Mouse (Mus musculus) limb, embryonic 13.5 days (tissue): ENCODE results near the gene Gm10217. TPM values are rescaled to one million over a fixed set of nuclear protein-coding genes. Genes with fewer than 3 reads are reported as not detected.

Experiments
- ATAC-seq: fragments of 200-750 bp; cut with Nextera tagmentation; 2 replicates; pipeline ENCODE4 v1.8.0; 2017; ENCODE audit warnings: low read depth, moderate number of reproducible peaks, moderate TSS enrichment; ENCODE audit not compliant: low FRiP score
- H3K27ac ChIP-seq: fragments of 300-500 bp; sonication (generic); 2 replicates; pipeline ENCODE4 v1.5.1; 2015; ENCODE audit warnings: inconsistent platforms, mild to moderate bottlenecking, moderate library complexity
- H3K27me3 ChIP-seq: fragments of 300-500 bp; sonication (generic); 2 replicates; pipeline ENCODE4 v1.6.1; 2015; ENCODE audit warnings: mild to moderate bottlenecking, inconsistent platforms
- H3K36me3 ChIP-seq: fragments of 300-500 bp; sonication (generic); 2 replicates; pipeline ENCODE4 v1.6.1; 2015; ENCODE audit warnings: inconsistent platforms, mild to moderate bottlenecking, moderate library complexity
- H3K4me1 ChIP-seq: fragments of 300-500 bp; sonication (generic); 2 replicates; pipeline ENCODE4 v1.6.1; 2015; ENCODE audit warnings: inconsistent platforms
- H3K4me2 ChIP-seq: fragments of 300-500 bp; sonication (generic); replicated peaks from 2 replicates; pipeline ENCODE4 v1.6.1; 2015; ENCODE audit warnings: inconsistent platforms, mild to moderate bottlenecking, moderate library complexity
- H3K4me3 ChIP-seq: fragments of 300-500 bp; sonication (generic); 2 replicates; pipeline ENCODE4 v1.5.1; 2015; ENCODE audit warnings: moderate library complexity, mild to moderate bottlenecking, inconsistent platforms
- H3K9ac ChIP-seq: fragments of 300-500 bp; sonication (generic); 2 replicates; pipeline ENCODE4 v1.6.1; 2015; ENCODE audit warnings: mild to moderate bottlenecking, inconsistent platforms
- H3K9me3 ChIP-seq: fragments of 300-500 bp; sonication (generic); 2 replicates; pipeline ENCODE4 v1.6.1; 2016; ENCODE audit warnings: inconsistent platforms
- WGBS: fragments of 180-500 bp; shearing (Covaris S2); methylation state at CpG from one replicate; pipeline ENCODE4 v1.1.7; 2015; 5-methylcytosine and 5-hydroxymethylcytosine counted together
- polyA plus RNA-seq: library from polyadenylated mRNA; unstranded; fragments of >200 nt; fragmentation: Nextera tagmentation; extraction: Ambion mirVana; gene quantifications from 2 replicates; pipeline ENCODE4 v1.2.1, GENCODE M21; 2015

Gene Gm10217
- not detected in 2 replicates for polyA plus RNA-seq

GRCm38 (mm10) chr8:9863951-9864350, at the start of gene Gm10217:
TSS of gene Gm10217 (plus strand) at chr8:9864251.
- no peaks in the 10 kb centered on the region for H3K27me3 ChIP-seq
- no peak within 1 kb of the TSS for H3K9ac ChIP-seq
- no peak within 1 kb of the TSS for H3K4me2 ChIP-seq
- no peak for ATAC-seq
- H3K36me3 ChIP-seq = no peaks in the 10 kb centered on the region
- WGBS = 86% methylated on average over 3 of the region's 3 CpGs
- H3K9me3 ChIP-seq = no peaks in the 10 kb centered on the region
- H3K27ac ChIP-seq = no peak within 1 kb of the TSS
- no peak within 1 kb of the TSS for H3K4me3 ChIP-seq
- H3K4me1 ChIP-seq = no peaks in the 10 kb centered on the region

DNA sequence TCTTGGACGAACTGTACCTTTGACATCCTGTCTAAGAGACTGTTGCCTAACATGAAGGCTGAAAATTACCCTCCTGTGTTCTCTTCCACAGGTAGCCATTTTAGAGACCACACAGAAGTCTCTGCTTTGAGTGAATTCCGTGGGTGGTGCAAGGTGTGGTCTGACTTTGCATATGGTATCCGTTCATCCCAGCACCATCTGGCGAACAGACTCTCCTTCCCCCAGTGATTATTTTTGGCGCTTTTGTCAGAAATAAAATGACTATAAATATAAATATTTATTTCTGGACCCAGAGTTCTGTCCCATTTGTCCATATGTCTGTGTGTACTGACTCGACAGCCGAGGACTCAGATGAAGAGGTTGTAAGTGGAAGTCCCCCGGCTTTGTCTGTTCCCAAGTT, 39.3 kb upstream of the Gm10217 start:
- Histone ChIP-seq H3K4me3 (no peak overlapping the region), H3K4me2 (no peak overlapping the region)

GRCm38 (mm10) chr8:9840257-9840656, 23.8 kb upstream of the Gm10217 start:
- Histone ChIP-seq H3K27me3 (no peaks in the 10 kb centered on the region), H3K27ac (no peak overlapping the region), H3K9me3 (no peaks in the 10 kb centered on the region), H3K9ac (no peak overlapping the region), H3K4me3 (no peak overlapping the region), H3K4me2 (no peak overlapping the region), H3K36me3 (no peaks in the 10 kb centered on the region), H3K4me1 (no peaks in the 10 kb centered on the region)
- no peak for ATAC-seq
- WGBS = 93% methylated on average over 3 of the region's 3 CpGs

More for the DNA sequence above, 39.3 kb upstream of the Gm10217 start:
- Histone ChIP-seq H3K9me3 (no peaks in the 10 kb centered on the region), H3K4me1 (no peaks in the 10 kb centered on the region), H3K36me3 (no peaks in the 10 kb centered on the region), H3K27ac (no peak overlapping the region), H3K27me3 (no peaks in the 10 kb centered on the region), H3K9ac (no peak overlapping the region)
- no peak for ATAC-seq
- 64% methylated on average over 8 of the region's 8 CpGs for WGBS

DNA sequence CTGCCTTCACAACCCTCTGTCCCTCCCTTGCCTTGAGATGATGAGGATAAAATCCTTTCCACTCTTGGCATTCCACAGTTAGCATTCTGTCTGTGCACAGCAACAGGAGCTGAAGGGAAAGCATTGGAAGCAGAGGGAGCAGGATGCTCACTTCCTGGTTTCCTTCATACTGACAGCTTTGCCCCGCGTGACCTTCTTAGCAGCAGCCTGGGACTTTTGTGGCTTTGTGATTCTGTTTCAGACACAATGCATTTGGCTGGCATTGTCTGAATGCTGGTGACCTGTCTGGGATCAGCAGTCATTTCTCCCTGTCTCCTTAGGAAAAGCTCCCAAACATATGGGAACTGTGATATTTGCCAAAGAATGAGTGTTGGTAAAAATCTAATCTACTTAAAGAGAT, 4.8 kb upstream of the Gm10217 start:
- ATAC-seq = no peak
- Histone ChIP-seq H3K27me3 (no peaks in the 10 kb centered on the region), H3K9ac (no peak overlapping the region), H3K9me3 (no peaks in the 10 kb centered on the region), H3K4me2 (no peak overlapping the region), H3K36me3 (no peaks in the 10 kb centered on the region), H3K27ac (no peak overlapping the region), H3K4me1 (no peaks in the 10 kb centered on the region), H3K4me3 (no peak overlapping the region)
- WGBS = 16% methylated on average over 2 of the region's 2 CpGs

DNA sequence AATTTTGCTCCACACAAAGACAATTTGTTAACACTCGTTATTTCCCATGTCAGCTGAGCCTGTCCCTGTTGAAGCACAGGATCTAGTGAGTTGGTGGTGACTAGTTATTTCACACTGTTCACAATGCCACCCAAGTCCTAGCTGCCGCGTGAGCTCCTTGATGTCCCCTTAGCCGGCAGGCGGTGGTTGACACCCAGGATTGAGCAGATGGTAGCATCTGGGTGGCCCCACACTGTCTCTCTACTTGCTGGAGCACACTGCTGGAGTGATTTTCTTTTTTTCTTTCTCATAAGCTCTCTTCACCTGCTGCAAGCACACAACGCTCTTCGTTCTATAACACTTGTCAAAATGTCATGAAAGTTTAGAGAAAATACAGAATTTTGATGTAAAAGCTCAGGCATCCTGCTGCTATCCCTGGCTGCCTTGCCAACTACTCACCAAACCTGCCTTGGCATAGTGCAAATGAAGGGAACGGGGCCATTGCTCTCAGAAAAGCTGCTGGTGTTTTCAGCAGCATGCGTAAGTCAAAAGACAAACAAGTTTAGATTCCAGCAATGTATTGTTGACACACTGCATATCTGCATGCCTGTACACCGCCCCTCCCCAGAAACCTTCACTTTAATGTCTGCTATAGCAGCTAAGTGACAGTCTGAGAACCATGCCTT, 3.4 kb upstream of the Gm10217 start:
- no peaks in the 10 kb centered on the region for H3K9me3 ChIP-seq
- no peaks in the 10 kb centered on the region for H3K36me3 ChIP-seq
- H3K4me2 ChIP-seq = no peak overlapping the region
- WGBS = 59% methylated on average over 10 of the region's 10 CpGs
- H3K4me3 ChIP-seq = no peak overlapping the region
- no peak overlapping the region for H3K27ac ChIP-seq
- no peak overlapping the region for H3K9ac ChIP-seq
- H3K27me3 ChIP-seq = no peaks in the 10 kb centered on the region
- ATAC-seq = no peak
- no peaks in the 10 kb centered on the region for H3K4me1 ChIP-seq

DNA sequence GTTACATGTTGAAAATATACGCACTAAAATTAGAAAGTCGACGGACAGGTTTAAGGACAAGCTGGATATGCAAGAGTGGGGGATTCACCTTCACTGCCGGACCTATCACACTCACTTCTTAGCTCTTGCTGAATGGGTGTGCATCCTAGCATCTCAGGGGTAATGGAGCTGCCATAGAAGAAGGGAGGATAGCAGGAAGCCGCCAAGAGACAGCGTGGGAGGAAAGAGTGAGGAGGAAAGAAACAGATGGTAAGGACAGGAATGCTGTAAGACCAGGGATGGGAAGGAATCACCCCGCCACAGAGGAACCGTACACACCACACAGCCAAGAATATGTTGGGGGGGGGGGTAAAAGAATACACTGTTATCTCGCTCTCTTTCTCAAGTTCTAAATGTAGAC, 1.1 kb downstream of the Gm10217 start:
- Histone ChIP-seq H3K4me1 (no peaks in the 10 kb centered on the region), H3K4me2 (no peak overlapping the region), H3K4me3 (no peak overlapping the region), H3K36me3 (no peaks in the 10 kb centered on the region), H3K27ac (no peak overlapping the region), H3K27me3 (no peaks in the 10 kb centered on the region), H3K9me3 (no peaks in the 10 kb centered on the region), H3K9ac (no peak overlapping the region)
- WGBS = 86% methylated on average over 9 of the region's 9 CpGs
- no peak for ATAC-seq

DNA sequence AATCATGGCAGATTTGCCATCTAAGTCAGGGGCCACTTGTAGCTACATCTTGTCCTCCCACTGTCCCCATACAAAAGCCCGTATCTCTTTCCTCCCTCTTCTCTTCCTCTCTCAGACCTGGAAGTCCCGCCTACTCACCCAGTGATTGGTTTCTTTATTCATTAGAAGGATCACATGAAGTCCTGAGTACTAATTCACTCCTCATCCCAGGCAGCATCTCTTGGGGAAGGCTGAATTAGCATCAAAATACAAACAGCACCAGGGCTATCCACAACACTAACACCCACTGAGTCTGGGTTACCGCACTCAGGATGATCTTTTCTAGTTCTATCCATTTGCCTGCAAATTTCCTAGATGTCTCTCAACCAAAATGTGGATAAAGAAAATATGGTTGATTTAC, 4.0 kb downstream of the Gm10217 start:
- Histone ChIP-seq H3K27ac (no peak overlapping the region), H3K4me2 (no peak overlapping the region), H3K4me3 (no peak overlapping the region), H3K27me3 (no peaks in the 10 kb centered on the region), H3K9me3 (no peaks in the 10 kb centered on the region), H3K4me1 (no peaks in the 10 kb centered on the region), H3K36me3 (no peaks in the 10 kb centered on the region), H3K9ac (no peak overlapping the region)
- WGBS = 75% methylated on average over 3 of the region's 3 CpGs
- ATAC-seq = no peak

GRCm38 (mm10) chr8:9876241-9876640, 12.2 kb downstream of the Gm10217 start:
- Histone ChIP-seq H3K4me3 (no peak overlapping the region), H3K36me3 (no peaks in the 10 kb centered on the region), H3K9ac (no peak overlapping the region), H3K27me3 (no peaks in the 10 kb centered on the region), H3K27ac (no peak overlapping the region), H3K4me2 (no peak overlapping the region), H3K9me3 (no peaks in the 10 kb centered on the region), H3K4me1 (peaks cover 5% of the 10 kb centered on the region)
- no peak for ATAC-seq
- WGBS = 79% methylated on average over 1 of the region's 1 CpGs

- no peak overlapping the region for H3K4me2 ChIP-seq
- H3K4me3 ChIP-seq = no peak overlapping the region
- 42% methylated on average over 4 of the region's 4 CpGs for WGBS
- peaks cover 5% of the 10 kb centered on the region for H3K4me1 ChIP-seq
- no peaks in the 10 kb centered on the region for H3K27me3 ChIP-seq
- no peak overlapping the region for H3K9ac ChIP-seq
- H3K36me3 ChIP-seq = no peaks in the 10 kb centered on the region
- no peak overlapping the region for H3K27ac ChIP-seq
- no peaks in the 10 kb centered on the region for H3K9me3 ChIP-seq
- no peak for ATAC-seq
These were observed 15.9 kb downstream of the Gm10217 start for GRCm38 (mm10) chr8:9879921-9880320.

GRCm38 (mm10) chr8:9886714-9887113, 22.7 kb downstream of the Gm10217 start:
- Histone ChIP-seq H3K9ac (no peak overlapping the region), H3K27ac (no peak overlapping the region), H3K9me3 (no peaks in the 10 kb centered on the region), H3K27me3 (no peaks in the 10 kb centered on the region), H3K36me3 (no peaks in the 10 kb centered on the region), H3K4me2 (no peak overlapping the region), H3K4me3 (no peak overlapping the region), H3K4me1 (no peaks in the 10 kb centered on the region)
- 74% methylated on average over 4 of the region's 4 CpGs for WGBS
- no peak for ATAC-seq

- ATAC-seq = no peak
- 84% methylated on average over 2 of the region's 2 CpGs for WGBS
- H3K4me1 ChIP-seq = no peaks in the 10 kb centered on the region; the same call in 1 of the 2 replicates
- H3K4me3 ChIP-seq = no peak overlapping the region
- H3K9ac ChIP-seq = no peak overlapping the region
- H3K27ac ChIP-seq = no peak overlapping the region
- H3K4me2 ChIP-seq = no peak overlapping the region
- H3K9me3 ChIP-seq = no peaks in the 10 kb centered on the region
- no peaks in the 10 kb centered on the region for H3K36me3 ChIP-seq
- no peaks in the 10 kb centered on the region for H3K27me3 ChIP-seq
These were observed 35.1 kb downstream of the Gm10217 start for GRCm38 (mm10) chr8:9899199-9899598.

DNA sequence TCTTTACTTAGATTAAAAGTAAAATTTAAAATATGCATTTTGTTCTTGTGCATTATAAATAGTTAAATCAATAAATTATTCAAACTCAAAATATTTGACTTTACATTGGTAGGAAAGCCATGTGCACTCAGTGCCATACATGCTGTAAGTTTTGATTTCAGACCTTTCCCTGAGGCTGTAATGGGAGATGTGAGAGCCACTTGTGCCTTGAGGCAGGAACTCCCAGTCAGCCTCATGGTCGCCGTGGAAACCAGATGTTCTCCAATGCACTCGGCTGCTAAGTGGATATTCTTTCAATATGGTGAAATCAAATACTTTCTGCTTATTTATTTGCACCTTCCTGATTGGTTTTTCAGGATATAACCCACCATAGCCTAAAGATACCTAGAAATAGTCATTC, 35.6 kb downstream of the Gm10217 start:
- no peak for ATAC-seq
- H3K27me3 ChIP-seq = no peaks in the 10 kb centered on the region
- no peak overlapping the region for H3K4me2 ChIP-seq
- H3K9me3 ChIP-seq = no peaks in the 10 kb centered on the region
- no peaks in the 10 kb centered on the region for H3K36me3 ChIP-seq
- H3K4me1 ChIP-seq = no peaks in the 10 kb centered on the region; the same call in 1 of the 2 replicates
- H3K27ac ChIP-seq = no peak overlapping the region
- no peak overlapping the region for H3K9ac ChIP-seq
- no peak overlapping the region for H3K4me3 ChIP-seq
- WGBS = 40% methylated on average over 3 of the region's 3 CpGs
